Mouse (Mus musculus) urinary bladder, postnatal 10 days (tissue): ENCODE data around the gene Krtap3-2.
"Not testable (repeated sequence)": the region's sequence is repeated elsewhere in the genome, so short reads cannot be mapped to it uniquely, and the experiment has no call there.

Experiments
- DNase-seq: peaks from one replicate; pipeline ENCODE4 v3.0.0; 2022; ENCODE audit warnings: low spot score

Gene Krtap3-2

DNA sequence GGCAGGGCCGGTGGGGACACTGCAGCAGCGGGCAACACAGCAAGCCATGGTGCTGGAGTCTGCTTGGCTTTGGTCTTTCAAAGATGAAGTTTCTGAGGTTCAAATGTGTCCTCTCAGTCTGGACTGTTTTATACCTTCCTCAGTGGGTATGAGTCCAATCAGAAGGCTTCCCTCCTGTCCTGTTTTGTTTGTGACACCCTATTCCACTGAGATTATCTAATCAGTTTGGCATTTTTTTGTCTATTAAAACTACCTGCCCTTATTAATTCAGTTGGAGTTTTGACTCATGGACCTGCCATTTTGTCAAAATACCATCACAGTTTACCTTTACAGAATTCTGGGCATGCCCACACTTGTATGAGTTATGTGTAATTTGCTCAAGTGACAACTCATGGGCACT is at the start of gene Krtap3-2:
Gene Krtap3-2 (minus strand): TSS at position 101 of the 400 bp plus-strand sequence.
- no peak for DNase-seq

DNA sequence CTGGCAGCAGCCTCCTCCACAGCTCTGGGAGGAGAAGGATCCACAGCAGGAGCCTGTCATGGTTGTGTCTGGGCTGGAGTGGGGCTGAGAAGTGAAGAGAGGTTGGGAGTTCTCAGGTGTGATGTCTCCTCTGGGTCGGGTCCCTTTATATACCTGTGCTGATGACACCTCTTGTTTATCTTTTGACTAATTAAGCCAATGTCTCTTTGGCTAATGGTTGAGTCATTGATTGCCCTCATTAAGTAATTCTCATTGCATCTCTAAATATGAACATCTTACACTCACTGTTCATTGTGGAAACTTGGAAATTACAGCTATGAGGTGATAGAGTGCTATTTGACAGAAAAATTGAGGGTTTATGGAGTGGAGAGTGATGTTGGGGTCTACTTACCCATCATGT is 46.6 kb upstream of the Krtap3-2 start, which contains the start of gene Gm11938:
Gene Gm11938 (minus strand): TSS at position 101 of the 400 bp plus-strand sequence.
- not testable (repeated sequence) for DNase-seq

DNA sequence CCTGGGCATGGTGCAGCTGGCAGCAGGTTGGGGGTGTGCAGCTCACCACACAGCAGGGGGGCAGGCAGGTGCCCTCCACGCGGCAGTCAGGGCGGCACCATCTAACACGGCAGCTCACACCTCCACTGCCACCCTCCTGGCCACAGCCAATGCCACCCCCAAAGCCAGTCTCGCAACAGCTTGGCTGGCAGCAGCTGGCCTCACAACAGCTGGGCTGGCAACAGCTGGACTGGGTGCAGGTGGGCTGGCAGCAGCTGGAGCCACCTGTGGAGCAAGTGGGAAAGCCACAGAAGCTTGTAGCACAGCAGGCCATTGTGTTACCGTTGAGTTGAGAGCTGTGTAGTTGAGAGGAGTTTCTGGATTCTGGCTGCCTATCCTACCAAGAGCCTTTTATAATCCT is 41.1 kb upstream of the Krtap3-2 start, which contains the start of gene Krtap9-3:
Gene Krtap9-3 (minus strand): TSS at position 364 of the 400 bp plus-strand sequence.
- not testable (repeated sequence) for DNase-seq

DNA sequence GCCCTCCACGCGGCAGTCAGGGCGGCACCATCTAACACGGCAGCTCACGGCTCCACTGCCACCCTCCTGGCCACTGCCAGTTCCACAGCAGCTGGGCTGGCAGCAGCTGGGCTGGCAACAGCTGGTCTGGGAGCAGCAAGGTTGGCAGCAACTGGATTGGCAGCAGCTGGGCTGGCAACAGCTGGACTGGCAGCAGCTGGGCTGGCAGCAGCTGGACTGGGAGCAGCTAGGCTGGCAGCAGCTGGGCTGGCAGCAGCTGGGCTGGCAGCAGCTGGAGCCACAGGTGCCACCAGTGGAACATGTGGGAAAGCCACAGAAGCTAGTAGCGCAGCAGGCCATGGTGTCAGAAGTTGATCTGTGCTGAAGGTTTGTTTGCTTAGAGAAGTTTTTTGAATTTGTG is 34.3 kb upstream of the Krtap3-2 start, which contains the start of gene Krtap1-3:
Gene Krtap1-3 (minus strand): TSS at position 359 of the 400 bp plus-strand sequence.
- DNase-seq: no peak

DNA sequence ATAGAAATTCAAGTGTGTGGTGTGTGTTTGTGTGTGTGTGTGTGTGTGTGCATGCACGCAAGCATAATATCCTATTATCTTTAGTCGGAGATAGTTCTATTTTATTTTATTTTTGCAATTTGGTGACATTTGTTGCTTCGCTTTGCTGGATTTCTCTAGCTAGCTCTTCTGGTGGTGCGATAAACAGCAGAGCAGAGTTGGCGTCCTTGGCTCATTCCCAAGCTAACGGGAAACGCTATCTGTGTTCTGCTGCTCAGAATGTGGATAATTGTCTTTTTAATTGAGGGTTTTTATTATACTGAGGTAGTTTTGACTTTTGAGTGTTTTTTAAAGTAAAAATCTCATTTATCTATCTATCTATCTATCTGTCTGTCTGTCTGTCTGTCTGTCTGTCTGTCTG is 28.4 kb upstream of the Krtap3-2 start:
- no peak for DNase-seq

DNA sequence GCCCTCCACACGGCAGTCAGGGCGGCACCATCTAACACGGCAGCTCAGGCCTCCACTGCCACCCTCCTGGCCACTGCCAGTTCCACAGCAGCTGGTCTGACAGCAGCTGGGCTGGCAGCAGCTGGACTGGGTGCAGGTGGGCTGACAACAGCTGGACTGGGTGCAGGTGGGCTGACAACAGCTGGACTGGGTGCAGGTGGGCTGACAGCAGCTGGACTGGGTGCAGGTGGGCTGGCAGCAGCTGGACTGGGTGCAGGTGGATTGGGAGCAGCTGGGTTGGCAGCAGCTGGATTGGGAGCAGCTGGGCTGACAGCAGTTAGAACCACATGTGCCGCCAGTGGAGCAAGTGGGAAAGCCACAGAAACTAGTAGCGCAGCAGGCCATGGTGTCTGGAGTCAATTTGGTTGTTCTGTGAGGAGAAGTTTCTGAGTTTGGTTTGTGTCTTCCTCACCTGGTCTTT is 26.6 kb upstream of the Krtap3-2 start, which contains the start of gene Krtap1-4:
Gene Krtap1-4 (minus strand): TSS at position 410 of the 460 bp plus-strand sequence.
- no peak for DNase-seq

DNA sequence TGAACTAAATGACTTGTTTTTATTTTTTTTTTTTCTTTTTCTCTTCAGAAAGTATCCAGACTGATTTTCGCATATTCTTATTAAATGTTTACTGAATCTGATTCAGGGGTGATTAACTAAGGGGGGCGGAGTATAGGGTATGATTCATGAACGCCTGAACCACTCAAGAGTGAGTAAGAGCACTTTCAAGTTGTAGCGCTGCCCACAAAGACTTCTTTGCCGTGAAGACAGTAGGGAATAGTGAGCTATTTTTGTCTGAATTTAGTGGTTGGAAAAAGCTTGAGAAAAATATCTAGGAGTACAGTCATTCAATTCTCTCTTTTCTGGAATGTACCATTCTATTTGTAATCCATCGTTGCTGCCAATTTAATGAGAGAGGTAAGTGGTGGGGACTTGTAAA is 24.9 kb upstream of the Krtap3-2 start:
- no peak for DNase-seq

DNA sequence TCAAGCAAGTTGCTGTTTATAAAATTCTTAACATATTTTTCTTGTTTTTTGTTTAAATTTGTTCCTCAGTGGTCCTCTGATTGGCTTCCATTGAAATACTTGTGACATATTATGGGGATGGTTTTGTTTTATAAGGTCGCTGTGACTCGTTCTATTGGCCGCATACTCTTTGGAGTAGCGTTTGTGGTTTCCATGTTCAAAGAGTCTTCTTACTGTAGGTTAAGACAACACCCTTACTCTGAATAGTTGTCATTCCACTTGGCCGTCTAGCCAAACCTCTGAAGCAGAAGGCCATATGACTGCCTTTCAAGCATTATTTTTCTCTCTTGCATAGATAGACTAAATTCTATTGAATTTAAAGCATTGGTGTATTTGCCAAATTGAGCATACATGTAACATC is 24.4 kb upstream of the Krtap3-2 start:
- no peak for DNase-seq

DNA sequence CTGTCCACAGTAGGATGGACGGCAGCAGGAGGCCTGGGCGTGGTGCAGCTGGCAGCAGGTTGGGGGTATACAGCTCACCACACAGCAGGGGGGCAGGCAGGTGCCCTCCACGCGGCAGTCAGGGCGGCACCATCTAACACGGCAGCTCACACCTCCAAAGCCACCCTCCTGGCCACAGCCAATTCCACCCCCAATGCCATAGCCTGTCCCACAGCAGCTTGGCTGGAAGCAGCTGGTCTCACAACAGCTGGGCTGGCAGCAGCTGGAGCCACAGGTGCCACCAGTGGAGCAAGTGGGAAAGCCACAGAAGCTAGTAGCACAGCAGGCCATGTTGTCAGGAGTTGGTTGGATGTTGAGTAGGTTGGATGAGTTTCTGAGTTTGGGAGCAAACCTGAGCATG is 24.0 kb upstream of the Krtap3-2 start, which contains the start of gene Krtap1-5:
Gene Krtap1-5 (minus strand): TSS at position 381 of the 400 bp plus-strand sequence.
- no peak for DNase-seq

DNA sequence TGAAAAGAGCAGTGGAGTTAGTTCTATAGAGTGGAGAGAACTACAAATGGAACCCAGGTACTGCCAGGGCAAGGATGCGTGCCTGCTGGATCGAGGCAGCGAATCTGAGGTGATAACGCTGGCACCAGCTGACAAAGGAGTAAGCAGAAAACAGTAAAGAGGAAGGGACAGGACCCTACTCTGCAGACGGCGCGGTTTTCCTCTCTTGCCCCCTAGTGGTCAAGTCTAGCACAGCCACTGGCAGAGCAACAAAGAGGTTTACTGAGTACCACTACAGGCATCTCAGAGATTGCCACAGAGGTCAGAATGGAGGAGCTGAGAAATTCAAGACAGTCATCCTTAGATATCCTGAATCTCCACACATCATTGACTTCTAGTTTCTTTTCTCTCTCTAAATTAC is 17.5 kb upstream of the Krtap3-2 start:
- peak; percentile 30 for DNase-seq

DNA sequence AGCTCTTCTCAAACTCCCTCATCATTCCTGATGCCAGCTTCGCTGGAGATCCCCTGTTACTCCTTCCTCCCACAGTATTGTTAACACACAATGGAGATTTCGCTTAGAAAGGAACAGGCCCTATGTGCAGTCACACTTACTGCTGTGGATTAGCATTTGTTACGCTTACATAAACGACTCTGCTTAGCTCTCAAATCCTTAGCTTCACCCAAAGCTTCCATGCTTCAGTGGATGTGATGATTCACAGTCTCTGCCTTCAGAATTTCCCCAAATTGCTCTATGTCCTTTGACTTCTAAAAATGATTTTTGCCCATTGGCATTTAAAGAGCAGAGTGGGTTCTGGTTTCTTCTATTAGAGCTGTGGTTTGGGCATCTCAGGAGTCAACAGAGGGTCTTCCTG is 16.5 kb upstream of the Krtap3-2 start:
- DNase-seq: no peak

DNA sequence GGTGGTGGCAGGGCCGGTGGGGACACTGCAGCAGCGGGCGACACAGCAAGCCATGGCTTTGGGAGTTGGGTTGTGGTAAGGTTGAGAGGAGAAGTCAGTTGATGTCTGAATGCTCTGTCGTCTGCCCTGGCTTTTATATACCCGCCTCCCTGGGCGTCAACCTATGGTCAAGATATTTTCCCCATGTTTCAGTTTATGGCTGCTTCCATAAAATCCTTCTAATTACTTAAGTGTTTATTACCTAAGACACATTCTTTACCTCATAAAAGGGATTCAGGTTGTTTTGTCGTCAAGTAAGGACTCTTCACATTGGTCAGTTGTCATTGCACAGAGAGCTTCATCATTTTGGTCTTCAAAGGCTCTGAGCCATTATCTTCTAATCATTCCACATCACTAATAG is 9.9 kb upstream of the Krtap3-2 start, which contains the start of gene Krtap3-1:
Gene Krtap3-1 (minus strand): TSS at position 101 of the 400 bp plus-strand sequence.
- DNase-seq: no peak

DNA sequence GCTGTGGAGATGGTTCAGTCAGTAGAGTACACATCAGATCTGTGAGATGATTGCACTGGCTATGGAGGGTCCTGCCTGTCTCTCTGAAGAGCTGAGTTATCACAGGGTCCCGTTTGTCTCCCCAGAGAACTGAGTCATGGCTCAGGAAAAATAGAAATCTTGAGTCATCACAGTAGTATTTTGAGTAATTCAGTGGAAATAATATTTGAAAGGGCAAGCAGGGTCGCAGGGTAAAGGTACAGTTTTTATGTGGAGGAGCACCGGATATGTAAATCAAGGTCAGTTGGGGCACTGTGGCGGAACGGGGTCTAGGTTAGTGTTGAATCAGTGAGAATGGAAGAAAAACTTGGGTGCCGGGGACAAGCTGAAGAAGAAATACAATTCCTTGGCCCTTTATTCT is 5.9 kb upstream of the Krtap3-2 start:
- DNase-seq: no peak

DNA sequence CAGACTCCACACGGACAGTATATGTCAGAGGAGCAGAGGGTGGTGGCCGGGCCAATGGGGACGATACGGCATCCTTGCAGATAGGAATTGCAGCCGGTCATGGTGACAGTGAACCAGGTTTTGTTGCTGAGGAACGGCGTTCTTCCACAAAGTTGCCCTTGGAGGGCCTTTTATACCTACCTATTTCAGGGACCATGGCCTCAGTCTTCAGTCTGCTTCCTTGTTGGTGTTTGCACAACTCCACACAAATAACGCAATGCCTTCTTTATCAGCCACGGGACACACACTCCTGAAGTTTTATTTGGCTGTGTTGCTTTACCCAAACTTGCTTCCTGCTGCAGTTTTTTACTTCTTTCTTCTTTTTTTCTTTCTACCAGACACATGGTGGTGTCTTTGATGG is 2.7 kb upstream of the Krtap3-2 start, which contains the start of gene Gm11939:
Gene Gm11939 (minus strand): TSS at position 101 of the 400 bp plus-strand sequence.
- DNase-seq: no peak

DNA sequence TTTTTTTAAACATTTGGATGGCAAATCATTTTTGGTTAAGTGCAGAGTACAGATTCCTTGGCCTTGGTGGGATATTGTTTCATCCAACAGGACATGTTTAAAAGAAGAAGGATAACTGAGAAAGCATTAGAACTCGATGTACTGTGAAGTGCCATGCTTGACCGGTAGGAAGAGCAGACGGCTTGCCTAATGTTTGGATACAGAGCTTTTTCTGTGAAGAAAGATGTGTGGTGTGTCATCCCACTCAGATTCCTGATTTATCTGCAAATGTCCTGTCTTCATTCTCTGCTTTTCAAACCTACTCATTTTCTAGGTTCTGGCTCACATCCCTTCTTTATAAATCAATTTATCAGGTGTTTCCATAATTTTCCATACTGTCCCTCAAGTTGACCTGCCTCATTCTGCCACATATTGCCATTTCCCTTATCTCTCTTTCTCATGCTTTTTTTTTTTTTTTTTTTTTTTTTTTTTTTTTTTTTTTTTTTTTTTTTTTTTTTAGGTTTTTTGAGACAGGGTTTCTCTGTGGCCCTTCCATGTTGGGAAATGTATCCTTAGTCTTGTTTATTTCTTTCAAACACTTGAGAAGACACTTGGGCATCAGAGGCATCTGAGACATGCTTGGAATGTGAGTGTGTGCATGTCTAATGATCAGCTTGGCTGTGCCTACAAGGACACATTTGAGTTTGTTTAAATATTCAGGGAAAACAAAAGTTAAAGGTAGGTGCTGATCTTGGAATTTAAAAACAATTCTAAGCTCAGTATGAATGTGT is 1.5 kb upstream of the Krtap3-2 start:
- no peak for DNase-seq

DNA sequence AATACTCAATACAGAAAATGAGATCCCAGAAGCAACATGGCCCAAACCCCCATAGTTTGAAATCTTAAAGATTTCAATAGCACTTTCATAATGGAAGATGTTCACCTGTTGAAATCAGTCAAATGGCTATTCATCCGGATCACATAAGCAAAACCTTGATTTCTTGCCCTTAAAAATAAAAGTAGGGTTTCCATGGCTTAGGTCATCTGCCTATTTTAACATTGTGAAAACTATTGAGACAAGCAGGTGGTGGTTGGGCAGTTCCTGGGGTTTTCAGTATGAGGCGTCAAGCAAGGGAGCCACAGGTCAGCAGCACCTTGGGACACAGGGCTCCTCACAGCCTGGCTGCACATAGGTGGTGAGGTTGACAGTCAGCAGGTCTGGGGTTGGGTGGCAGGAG is 458 bp downstream of the Krtap3-2 start:
- DNase-seq: no peak

DNA sequence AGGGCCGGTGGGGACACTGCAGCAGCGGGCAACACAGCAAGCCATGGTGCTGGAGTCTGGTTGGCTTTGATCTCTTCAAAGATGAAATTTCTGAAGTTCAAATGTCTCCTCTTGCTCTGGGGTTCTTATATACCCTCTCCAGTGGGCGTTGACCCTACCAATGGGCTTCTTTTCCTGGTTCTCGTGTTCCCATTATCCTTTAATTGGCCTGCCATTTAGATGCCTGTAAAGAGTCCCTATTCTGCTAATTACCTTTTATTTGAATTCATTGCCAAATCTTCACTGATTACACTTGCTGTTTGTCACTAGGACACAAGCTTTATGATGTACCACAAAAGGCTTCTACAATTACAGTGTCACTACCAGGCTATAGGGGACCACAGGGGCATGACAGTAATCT is 5.9 kb downstream of the Krtap3-2 start, which contains the start of gene Krtap3-3:
Gene Krtap3-3 (minus strand): TSS at position 101 of the 400 bp plus-strand sequence.
- no peak for DNase-seq

DNA sequence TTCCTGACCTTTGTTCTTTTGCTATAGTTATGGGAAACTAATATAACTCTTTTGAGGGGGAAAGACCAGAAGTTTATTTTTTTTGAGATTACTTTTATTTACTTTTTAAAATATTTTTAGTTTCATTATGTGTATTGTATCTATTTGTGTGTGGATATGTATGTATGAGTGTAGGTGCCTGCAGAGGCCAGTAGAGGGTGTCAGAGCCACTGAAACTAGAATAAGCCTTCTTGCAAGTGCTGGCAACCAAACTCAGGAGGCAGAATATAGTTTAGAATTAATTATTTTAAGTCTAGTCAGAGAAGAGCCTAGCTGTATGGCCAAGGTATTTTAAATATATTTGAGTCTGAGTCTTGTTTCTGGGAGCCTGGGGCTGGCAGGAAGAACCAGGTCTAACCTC is 8.8 kb downstream of the Krtap3-2 start:
- DNase-seq: no peak

DNA sequence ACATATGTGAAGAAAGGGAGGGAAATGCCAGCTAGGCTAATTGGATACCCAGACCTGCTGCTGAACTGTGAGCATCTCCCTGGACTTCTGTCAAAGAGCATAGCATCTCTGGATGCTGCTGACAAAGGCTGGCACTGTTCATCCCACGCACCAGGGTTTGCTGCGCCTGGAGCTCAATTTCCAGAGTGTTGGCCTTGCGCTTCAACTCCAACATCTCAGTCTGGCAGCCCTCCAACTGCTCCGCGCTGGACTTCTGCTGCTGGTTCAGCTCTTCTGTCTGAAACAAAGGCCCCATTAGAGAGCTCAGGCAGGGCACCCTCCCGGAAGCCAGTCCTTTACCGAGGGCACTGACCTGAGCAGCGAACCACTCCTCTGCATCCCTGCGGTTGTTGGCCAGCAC is 16.9 kb downstream of the Krtap3-2 start:
- no peak for DNase-seq

DNA sequence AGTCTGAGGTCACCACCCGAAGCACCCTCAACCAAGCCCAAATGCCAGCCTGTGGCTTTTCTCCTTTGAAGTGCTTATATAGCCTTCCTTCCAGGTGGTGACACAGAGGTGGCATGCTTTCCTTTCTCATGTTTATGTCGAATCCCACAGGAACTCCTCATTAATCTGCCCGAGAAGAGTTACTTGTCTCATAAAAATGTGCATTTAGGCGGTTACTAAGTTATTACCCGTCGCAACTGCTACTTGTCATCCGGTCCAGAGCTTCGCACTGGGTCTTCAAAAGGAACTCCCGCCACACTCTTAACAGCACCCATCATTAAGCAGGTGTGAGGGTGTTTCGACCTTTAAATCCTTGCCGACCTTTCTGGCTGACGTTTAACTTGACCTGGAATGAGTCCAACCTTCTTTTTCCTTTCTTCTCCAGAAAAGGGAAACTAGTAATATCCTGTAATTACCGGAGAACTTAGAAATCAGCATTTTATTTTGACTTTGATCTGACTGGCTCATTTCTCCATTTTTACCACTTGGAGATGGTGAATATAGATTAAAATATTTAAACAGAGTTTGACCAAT is 35.3 kb downstream of the Krtap3-2 start, which contains the start of gene Krt39:
Gene Krt39 (minus strand): TSS at position 51 of the 573 bp plus-strand sequence.
- DNase-seq: no peak

DNA sequence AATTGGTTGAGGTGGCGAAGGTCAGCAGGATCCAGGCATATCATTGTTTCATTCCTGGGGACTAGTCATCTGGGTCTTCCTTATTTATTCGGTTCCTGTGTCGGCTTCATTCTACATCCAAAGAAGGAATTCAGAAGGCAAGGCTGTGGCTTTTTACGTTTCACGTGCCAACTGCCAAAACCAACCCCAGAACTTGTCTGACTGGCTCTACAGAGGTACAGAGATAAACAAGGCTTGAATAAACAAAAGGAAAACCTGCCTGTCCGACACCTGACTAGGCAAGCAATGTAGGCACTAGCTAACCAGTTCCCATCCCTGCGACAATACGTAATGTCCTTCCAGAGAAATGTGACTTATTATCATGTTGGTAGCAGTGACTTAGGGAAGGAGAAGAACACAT is 42.6 kb downstream of the Krtap3-2 start:
- no peak for DNase-seq
